Mouse (Mus musculus) MEL (cell line): Measurements from ENCODE around the gene Rpn2. TPM values are rescaled to one million over a fixed set of nuclear protein-coding genes. Genes with fewer than 3 reads are reported as not detected.

ENCODE experiments used
- DNase-seq: peaks from one replicate; pipeline ENCODE4 v3.0.0; 2011; ENCODE audit warnings: low read depth, low spot score
- H3K27ac ChIP-seq: 2 replicates; pipeline ENCODE4 v1.5.1; 2012; ENCODE audit warnings: low read depth, mild to moderate bottlenecking, control low read depth, low read length, moderate library complexity; ENCODE audit not compliant: control insufficient read depth
- H3K27me3 ChIP-seq, 2 experiments: fragments of 150-350 bp in 1 of 2; sonication (generic) in 1 of 2; 2 replicates each; pipeline ENCODE4 v1.6.1; 2012; ENCODE audit warnings: low read length in 2 of 2, mild to moderate bottlenecking in 2 of 2, improper control_type of control experiment in 1 of 2, moderate library complexity in 1 of 2; ENCODE audit not compliant: insufficient read depth in 2 of 2, control insufficient read depth in 1 of 2
- H3K36me3 ChIP-seq, 2 experiments: 2 replicates each; pipeline ENCODE4 v1.6.1; 2012 to 2014; ENCODE audit warnings: low read length in 2 of 2, improper control_type of control experiment in 1 of 2, inconsistent platforms in 1 of 2, mild to moderate bottlenecking in 1 of 2; ENCODE audit not compliant: insufficient read depth in 2 of 2, control insufficient read depth in 1 of 2
- H3K4me1 ChIP-seq, 2 experiments: fragments of 150-350 bp in 1 of 2; sonication (generic) in 1 of 2; 2 replicates each; pipeline ENCODE4 v1.6.1; 2012; ENCODE audit warnings: low read length in 2 of 2, improper control_type of control experiment in 1 of 2, mild to moderate bottlenecking in 1 of 2; ENCODE audit not compliant: insufficient read depth in 2 of 2, control insufficient read depth in 1 of 2
- H3K4me3 ChIP-seq, 2 experiments: fragments of 150-350 bp in 1 of 2; sonication (generic) in 1 of 2; 2 replicates each; pipeline ENCODE4 v1.5.1; 2012; ENCODE audit warnings: low read depth in 2 of 2, low read length in 2 of 2, mild to moderate bottlenecking in 2 of 2, moderate library complexity in 2 of 2, control low read depth in 1 of 2, improper control_type of control experiment in 1 of 2; ENCODE audit not compliant: control insufficient read depth in 1 of 2, insufficient read depth in 1 of 2
- H3K79me2 ChIP-seq: 2 replicates; pipeline ENCODE4 v1.6.1; 2012; ENCODE audit warnings: mild to moderate bottlenecking, low read length, moderate library complexity; ENCODE audit not compliant: control insufficient read depth, poor library complexity, insufficient read depth
- H3K9ac ChIP-seq: 2 replicates; pipeline ENCODE4 v1.6.1; 2012; ENCODE audit warnings: low read depth, mild to moderate bottlenecking, control low read depth, low read length, moderate library complexity; ENCODE audit not compliant: control insufficient read depth, poor library complexity, severe bottlenecking
- H3K9me3 ChIP-seq: fragments of 150-350 bp; sonication (generic); replicated peaks from 2 replicates; pipeline ENCODE4 v1.6.1; 2012; ENCODE audit warnings: mild to moderate bottlenecking, low read length, improper control_type of control experiment, moderate library complexity; ENCODE audit not compliant: insufficient read depth
- BHLHE40 ChIP-seq: IDR thresholded peaks from 2 replicates; pipeline ENCODE4 v1.6.1; 2012; ENCODE audit warnings: low read depth, mild to moderate bottlenecking, inconsistent platforms, low read length, improper control_type of control experiment, borderline replicate concordance
- CHD1 ChIP-seq: IDR thresholded peaks from 2 replicates; pipeline ENCODE4 v1.6.1; 2012; ENCODE audit warnings: low read depth, mild to moderate bottlenecking, inconsistent platforms, low read length, improper control_type of control experiment
- CHD2 ChIP-seq: IDR thresholded peaks from 2 replicates; pipeline ENCODE4 v1.6.1; 2011; ENCODE audit warnings: low read length, improper control_type of control experiment
- E2F4 ChIP-seq: IDR thresholded peaks from 2 replicates; pipeline ENCODE4 v1.6.1; 2011; ENCODE audit warnings: low read depth, low read length, improper control_type of control experiment, borderline replicate concordance
- ETS1 ChIP-seq: IDR thresholded peaks from 2 replicates; pipeline ENCODE4 v1.6.1; 2012; ENCODE audit warnings: low read depth, mild to moderate bottlenecking, inconsistent platforms, low read length, improper control_type of control experiment, moderate library complexity
- GABPA ChIP-seq: IDR thresholded peaks from 2 replicates; pipeline ENCODE4 v1.6.1; 2012; ENCODE audit warnings: low read depth, mild to moderate bottlenecking, inconsistent platforms, low read length, improper control_type of control experiment, moderate library complexity
- MAZ ChIP-seq: IDR thresholded peaks from 2 replicates; pipeline ENCODE4 v1.6.1; 2012; ENCODE audit warnings: low read depth, mild to moderate bottlenecking, inconsistent platforms, low read length, improper control_type of control experiment
- MEF2A ChIP-seq: IDR thresholded peaks from 2 replicates; pipeline ENCODE4 v1.6.1; 2014; ENCODE audit warnings: low read depth, mild to moderate bottlenecking, inconsistent platforms, low read length, improper control_type of control experiment; ENCODE audit not compliant: poor library complexity, insufficient replicate concordance, severe bottlenecking; ENCODE audit errors: extremely low read depth
- MXI1 ChIP-seq: IDR thresholded peaks from 2 replicates; pipeline ENCODE4 v1.6.1; 2011; ENCODE audit warnings: mild to moderate bottlenecking, low read depth, low read length, improper control_type of control experiment
- MYC ChIP-seq: IDR thresholded peaks from 2 replicates; pipeline ENCODE4 v1.6.1; 2011; ENCODE audit warnings: low read depth, mild to moderate bottlenecking, low read length, improper control_type of control experiment, moderate library complexity
- NRF1 ChIP-seq: IDR thresholded peaks from 2 replicates; pipeline ENCODE4 v1.6.1; 2014; ENCODE audit warnings: low read depth, mild to moderate bottlenecking, inconsistent platforms, low read length, improper control_type of control experiment, moderate library complexity; ENCODE audit not compliant: poor library complexity, insufficient read depth, severe bottlenecking
- POLR2A ChIP-seq, 2 experiments: IDR thresholded peaks; 2 replicates each; pipeline ENCODE4 v1.6.1; 2011 to 2012; ENCODE audit warnings: low read length in 2 of 2, mild to moderate bottlenecking in 2 of 2, control low read depth in 1 of 2, improper control_type of control experiment in 1 of 2, low read depth in 1 of 2, moderate library complexity in 1 of 2; ENCODE audit not compliant: control insufficient read depth in 1 of 2, insufficient read depth in 1 of 2, poor library complexity in 1 of 2
- RAD21 ChIP-seq: IDR thresholded peaks from 2 replicates; pipeline ENCODE4 v1.6.1; 2011; ENCODE audit warnings: mild to moderate bottlenecking, low read depth, low read length, improper control_type of control experiment
- SIN3A ChIP-seq: IDR thresholded peaks from 2 replicates; pipeline ENCODE4 v1.6.1; 2012; ENCODE audit warnings: low read length, improper control_type of control experiment, inconsistent platforms
- SMC3 ChIP-seq: IDR thresholded peaks from 2 replicates; pipeline ENCODE4 v1.6.1; 2011; ENCODE audit warnings: low read depth, low read length, improper control_type of control experiment
- TAL1 ChIP-seq: IDR thresholded peaks from 2 replicates; pipeline ENCODE4 v1.6.1; 2012; ENCODE audit warnings: mild to moderate bottlenecking, inconsistent platforms, low read length, moderate library complexity, mixed read lengths
- TBP ChIP-seq: IDR thresholded peaks from 2 replicates; pipeline ENCODE4 v1.8.0; 2011; ENCODE audit warnings: low read depth, low read length, improper control_type of control experiment
- TCF12 ChIP-seq: IDR thresholded peaks from 2 replicates; pipeline ENCODE4 v1.6.1; 2014; ENCODE audit warnings: low read depth, mild to moderate bottlenecking, inconsistent platforms, low read length, improper control_type of control experiment, moderate library complexity
- USF1 ChIP-seq: IDR thresholded peaks from 2 replicates; pipeline ENCODE4 v1.6.1; 2014; ENCODE audit warnings: low read depth, mild to moderate bottlenecking, inconsistent platforms, low read length, improper control_type of control experiment, moderate library complexity
- ZC3H11A ChIP-seq: IDR thresholded peaks from 2 replicates; pipeline ENCODE4 v1.6.1; 2012; ENCODE audit warnings: low read depth, mild to moderate bottlenecking, inconsistent platforms, low read length, improper control_type of control experiment
- ZMIZ1 ChIP-seq: IDR thresholded peaks from 2 replicates; pipeline ENCODE4 v1.6.1; 2012; ENCODE audit warnings: low read depth, mild to moderate bottlenecking, inconsistent platforms, low read length, improper control_type of control experiment, moderate library complexity
- polyA plus RNA-seq, 2 experiments: library from polyadenylated mRNA; stranded (reverse) in 1 of 2; unstranded in 1 of 2; fragments of >175 nt in 1 of 2; fragments of >200 nt in 1 of 2; gene quantifications; 2 replicates each; pipeline versions ENCODE4 v1.2.1 to v1.2.4; 2012; ENCODE audit warnings: low replicate concordance in 2 of 2, low read depth in 1 of 2; ENCODE audit not compliant: insufficient read length in 2 of 2, insufficient read depth in 1 of 2, missing spikeins in 1 of 2
- total RNA-seq: library from RNA; depleted of rRNA; stranded (reverse); fragments of 300-350 nt; gene quantifications from 2 replicates; pipeline ENCODE4 v1.2.3, GENCODE M21; 2012

The Rpn2 gene
- total and polyA plus RNA-seq, 3 experiments, result 284 to 316 (median 310) TPM

DNA sequence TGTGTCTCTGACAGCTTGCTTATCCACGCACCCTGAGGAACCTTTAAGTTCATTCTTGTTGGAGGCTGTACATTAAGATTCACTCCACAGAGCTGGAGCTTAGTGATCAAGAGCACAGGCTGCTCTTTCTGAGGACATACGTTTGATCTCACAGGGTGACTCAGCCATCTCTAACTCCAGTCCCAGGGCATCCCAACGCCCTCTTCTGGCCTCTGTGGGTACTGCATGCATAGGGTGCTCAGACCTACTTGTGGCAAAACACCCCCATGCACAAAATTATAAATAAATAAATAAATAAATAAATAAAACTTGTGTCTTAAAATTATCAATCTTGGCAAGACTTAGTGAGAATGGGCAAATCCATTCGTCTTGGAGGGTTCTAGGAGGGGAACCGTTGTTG lies 59.8 kb downstream of the Rpn2 start (continued):
- no peak for TF ChIP-seq TCF12
- no peak for TF ChIP-seq ZMIZ1
- no peak for TF ChIP-seq SIN3A

DNA sequence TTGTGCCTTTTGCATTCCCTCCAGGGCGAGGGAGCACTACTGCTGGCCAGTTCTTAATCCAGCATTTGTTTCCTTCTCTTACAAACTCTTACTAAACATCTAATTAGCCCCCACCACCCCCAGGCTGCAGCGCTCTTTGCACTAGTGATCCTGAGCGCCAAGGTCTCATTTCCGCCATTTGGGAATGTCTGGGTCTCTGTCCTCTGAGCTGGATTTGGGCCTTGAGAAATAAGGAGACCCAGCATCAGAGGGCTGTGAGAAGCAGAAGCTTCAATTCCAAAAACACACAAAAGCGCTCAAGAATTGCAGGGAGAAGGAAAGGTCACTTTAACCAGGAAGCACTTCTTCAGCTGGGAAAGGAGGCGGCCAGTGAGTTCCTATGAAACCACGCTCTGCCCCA lies 60.7 kb downstream of the Rpn2 start:
- no peaks in the 10 kb centered on the region for H3K36me3 ChIP-seq
- H3K9me3 ChIP-seq, result no peaks in the 10 kb centered on the region
- H3K27ac ChIP-seq, result no peak overlapping the region
- H3K79me2 ChIP-seq, result no peaks in the 10 kb centered on the region
- H3K27me3 ChIP-seq, result peaks cover 0 to under 1% of the 10 kb centered on the region in 2 experiments; a peak in 2 of 4 replicates
- no peak overlapping the region for H3K9ac ChIP-seq
- no peaks in the 10 kb centered on the region for H3K4me1 ChIP-seq
- TF ChIP-seq SIN3A (no peak), ZMIZ1 (no peak), USF1 (no peak), NRF1 (no peak), MAZ (no peak), MXI1 (no peak), GABPA (no peak), POLR2A (IDR thresholded peaks at IDR 0.05; ENCODE audit: control insufficient read depth in 1 of 2, insufficient read depth in 1 of 2, low read depth in 1 of 2, low read length in 2 of 2, poor library complexity in 1 of 2) (no peak), CHD2 (no peak), E2F4 (no peak), RAD21 (no peak), CHD1 (no peak), ZC3H11A (no peak), MYC (no peak), SMC3 (no peak)
- H3K4me3 ChIP-seq, result no peak overlapping the region
- no peak for DNase-seq

DNA sequence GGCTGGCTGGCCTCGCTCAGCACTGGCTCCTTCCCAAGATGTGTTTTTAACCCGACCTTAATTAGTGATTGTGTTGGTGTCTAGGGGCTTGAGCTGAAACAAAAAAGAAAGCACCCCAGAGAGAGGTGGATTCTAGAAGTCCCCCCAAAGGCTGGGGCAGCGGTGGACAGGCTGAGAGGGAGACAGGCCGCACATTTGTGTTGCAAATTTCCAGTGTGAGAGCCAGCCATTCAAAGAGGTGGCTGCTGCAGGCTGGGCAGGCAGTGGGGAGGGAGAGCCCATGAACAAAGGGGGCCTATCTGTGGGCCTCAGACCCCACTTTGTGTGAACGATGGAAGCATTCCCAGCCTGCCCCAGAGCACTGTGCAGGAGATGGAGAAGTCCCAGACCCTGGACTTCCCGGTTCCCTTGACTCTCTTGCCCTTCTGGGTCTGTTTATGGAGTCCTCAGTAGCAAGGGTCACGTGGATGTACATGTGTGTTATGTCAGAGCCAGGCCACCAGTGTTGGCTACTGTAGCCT lies 61.5 kb downstream of the Rpn2 start:
- H3K4me3 ChIP-seq, result no peak overlapping the region
- H3K9ac ChIP-seq, result no peak overlapping the region
- H3K79me2 ChIP-seq, result no peaks in the 10 kb centered on the region
- no peaks in the 10 kb centered on the region for H3K9me3 ChIP-seq
- no peaks in the 10 kb centered on the region for H3K36me3 ChIP-seq
- no peaks in the 10 kb centered on the region for H3K4me1 ChIP-seq
- DNase-seq, result no peak
- H3K27me3 ChIP-seq, result peaks cover 0 to 2% of the 10 kb centered on the region in 2 experiments; a peak in 2 of 4 replicates
- H3K27ac ChIP-seq, result no peak overlapping the region
- no peak for TF ChIP-seq TAL1
- no peak for TF ChIP-seq TBP
- no peak for TF ChIP-seq BHLHE40
- no peak for TF ChIP-seq MYC
- TF ChIP-seq RAD21, result no peak
- no peak for TF ChIP-seq MEF2A
- TF ChIP-seq ETS1, result no peak
